Mouse (Mus musculus) liver, embryonic 15.5 days (tissue): ENCODE measurements at regions not wholly inside any gene's neighbourhood (a gene's known extent, or its start where the extent isn't known, plus 50 kb on each side); places are given as distances from the start of the nearest gene placed in this dataset.

ENCODE experiments used
- ATAC-seq: fragments of 200-750 bp; cut with Nextera tagmentation; 2 replicates; pipeline ENCODE4 v1.8.0; 2017; ENCODE audit warnings: moderate number of reproducible peaks, mild to moderate bottlenecking, moderate library complexity; ENCODE audit not compliant: insufficient read depth
- H3K27ac ChIP-seq: fragments of 300-500 bp; sonication (generic); replicated peaks from 2 replicates; pipeline ENCODE4 v1.5.1; 2015; ENCODE audit warnings: mild to moderate bottlenecking, inconsistent platforms
- H3K27me3 ChIP-seq: fragments of 300-500 bp; sonication (generic); 2 replicates; pipeline ENCODE4 v1.6.1; 2015; ENCODE audit warnings: mild to moderate bottlenecking, inconsistent platforms
- H3K36me3 ChIP-seq: fragments of 300-500 bp; sonication (generic); replicated peaks from 2 replicates; pipeline ENCODE4 v1.6.1; 2015; ENCODE audit warnings: moderate library complexity, mild to moderate bottlenecking, inconsistent platforms
- H3K4me1 ChIP-seq: fragments of 300-500 bp; sonication (generic); replicated peaks from 2 replicates; pipeline ENCODE4 v1.6.1; 2015; ENCODE audit warnings: inconsistent platforms
- H3K4me2 ChIP-seq: fragments of 300-500 bp; sonication (generic); 2 replicates; pipeline ENCODE4 v1.6.1; 2015; ENCODE audit warnings: moderate library complexity, mild to moderate bottlenecking, inconsistent platforms
- H3K4me3 ChIP-seq: fragments of 300-500 bp; sonication (generic); replicated peaks from 2 replicates; pipeline ENCODE4 v1.5.1; 2015; ENCODE audit warnings: mild to moderate bottlenecking, inconsistent platforms
- H3K9ac ChIP-seq: fragments of 300-500 bp; sonication (generic); 2 replicates; pipeline ENCODE4 v1.6.1; 2015; ENCODE audit warnings: moderate library complexity, mild to moderate bottlenecking, inconsistent platforms
- H3K9me3 ChIP-seq: fragments of 300-500 bp; sonication (generic); replicated peaks from 2 replicates; pipeline ENCODE4 v1.6.1; 2016; ENCODE audit warnings: inconsistent platforms
- WGBS: fragments of 180-500 bp; shearing (Covaris S2); methylation state at CpG from one replicate; pipeline ENCODE4 v1.1.7; 2015; ENCODE audit warnings: mixed read lengths; ENCODE audit not compliant: insufficient replicate concordance; 5-methylcytosine and 5-hydroxymethylcytosine counted together

- no peaks in the 10 kb centered on the region for H3K36me3 ChIP-seq
- no peaks in the 10 kb centered on the region for H3K27me3 ChIP-seq
- no peak overlapping the region for H3K9ac ChIP-seq
- H3K4me3 ChIP-seq = no peak overlapping the region
- no peaks in the 10 kb centered on the region for H3K9me3 ChIP-seq
- no peaks in the 10 kb centered on the region for H3K4me1 ChIP-seq
- no peak for ATAC-seq
- no peak overlapping the region for H3K4me2 ChIP-seq
- H3K27ac ChIP-seq = no peak overlapping the region
Observed at GRCm38 (mm10) chr13:83978541-83978940, 243.6 kb upstream of the Tmem161b start.

- no peak overlapping the region for H3K4me3 ChIP-seq
- H3K9ac ChIP-seq = no peak overlapping the region
- no peaks in the 10 kb centered on the region for H3K9me3 ChIP-seq
- no peak for ATAC-seq
- H3K27me3 ChIP-seq = no peaks in the 10 kb centered on the region
- H3K4me2 ChIP-seq = no peak overlapping the region
- H3K36me3 ChIP-seq = no peaks in the 10 kb centered on the region
- no peak overlapping the region for H3K27ac ChIP-seq
- H3K4me1 ChIP-seq = no peaks in the 10 kb centered on the region
Observed at GRCm38 (mm10) chr13:83979535-83979934, 242.6 kb upstream of the Tmem161b start.

- no peaks in the 10 kb centered on the region for H3K27me3 ChIP-seq
- no peak overlapping the region for H3K4me2 ChIP-seq
- H3K9me3 ChIP-seq = no peaks in the 10 kb centered on the region
- H3K4me1 ChIP-seq = no peaks in the 10 kb centered on the region
- 68% methylated on average over 10 of the region's 10 CpGs for WGBS
- no peak for ATAC-seq
- H3K4me3 ChIP-seq = no peak overlapping the region
- no peak overlapping the region for H3K27ac ChIP-seq
- H3K9ac ChIP-seq = no peak overlapping the region
- H3K36me3 ChIP-seq = no peaks in the 10 kb centered on the region
Observed at GRCm38 (mm10) chr13:83984651-83985331, 237.3 kb upstream of the Tmem161b start.

GRCm38 (mm10) chr13:83987746-83988423, 234.2 kb upstream of the Tmem161b start:
- no peak overlapping the region for H3K27ac ChIP-seq
- 63% methylated on average over 11 of the region's 11 CpGs for WGBS
- no peaks in the 10 kb centered on the region for H3K4me1 ChIP-seq
- H3K4me2 ChIP-seq = no peak overlapping the region
- ATAC-seq = no peak
- no peak overlapping the region for H3K9ac ChIP-seq
- no peaks in the 10 kb centered on the region for H3K36me3 ChIP-seq
- no peaks in the 10 kb centered on the region for H3K27me3 ChIP-seq
- H3K4me3 ChIP-seq = no peak overlapping the region
- H3K9me3 ChIP-seq = no peaks in the 10 kb centered on the region

- Histone ChIP-seq H3K27me3 (no peaks in the 10 kb centered on the region), H3K4me3 (no peak overlapping the region), H3K9me3 (no peaks in the 10 kb centered on the region), H3K4me2 (no peak overlapping the region), H3K4me1 (no peaks in the 10 kb centered on the region), H3K36me3 (no peaks in the 10 kb centered on the region), H3K9ac (no peak overlapping the region), H3K27ac (no peak overlapping the region)
- WGBS = 47% methylated on average over 4 of the region's 4 CpGs
- no peak for ATAC-seq
Observed at GRCm38 (mm10) chr13:83988517-83988916, 233.6 kb upstream of the Tmem161b start.

- Histone ChIP-seq H3K4me1 (no peaks in the 10 kb centered on the region), H3K27me3 (no peaks in the 10 kb centered on the region), H3K4me2 (no peak overlapping the region), H3K27ac (no peak overlapping the region), H3K4me3 (no peak overlapping the region), H3K9me3 (no peaks in the 10 kb centered on the region), H3K36me3 (no peaks in the 10 kb centered on the region), H3K9ac (no peak overlapping the region)
- WGBS = 50% methylated on average over 12 of the region's 12 CpGs
- ATAC-seq = no peak
Observed at GRCm38 (mm10) chr13:83997599-83998369, 224.3 kb upstream of the Tmem161b start.

GRCm38 (mm10) chr13:84021771-84022170, 200.3 kb upstream of the Tmem161b start:
- 61% methylated on average over 7 of the region's 7 CpGs for WGBS
- H3K27me3 ChIP-seq = no peaks in the 10 kb centered on the region
- H3K4me3 ChIP-seq = no peak overlapping the region
- no peak overlapping the region for H3K27ac ChIP-seq
- no peaks in the 10 kb centered on the region for H3K36me3 ChIP-seq
- no peaks in the 10 kb centered on the region for H3K9me3 ChIP-seq
- no peak overlapping the region for H3K4me2 ChIP-seq
- no peaks in the 10 kb centered on the region for H3K4me1 ChIP-seq
- H3K9ac ChIP-seq = no peak overlapping the region
- ATAC-seq = no peak

- 70% methylated on average over 1 of the region's 1 CpGs for WGBS
- Histone ChIP-seq H3K4me2 (no peak overlapping the region), H3K4me1 (no peaks in the 10 kb centered on the region), H3K36me3 (no peaks in the 10 kb centered on the region), H3K9me3 (no peaks in the 10 kb centered on the region), H3K27me3 (no peaks in the 10 kb centered on the region), H3K4me3 (no peak overlapping the region), H3K9ac (no peak overlapping the region), H3K27ac (no peak overlapping the region)
- no peak for ATAC-seq
Observed at GRCm38 (mm10) chr13:84023021-84023420, 199.1 kb upstream of the Tmem161b start.

- Histone ChIP-seq H3K9me3 (no peaks in the 10 kb centered on the region), H3K9ac (no peak overlapping the region), H3K36me3 (no peaks in the 10 kb centered on the region), H3K4me1 (no peaks in the 10 kb centered on the region), H3K27ac (no peak overlapping the region), H3K4me3 (no peak overlapping the region), H3K27me3 (no peaks in the 10 kb centered on the region), H3K4me2 (no peak overlapping the region)
- ATAC-seq = no peak
- WGBS = 66% methylated on average over 5 of the region's 5 CpGs
Observed at GRCm38 (mm10) chr13:84023637-84024036, 198.5 kb upstream of the Tmem161b start.

GRCm38 (mm10) chr13:84025348-84025747, 196.7 kb upstream of the Tmem161b start:
- no peak overlapping the region for H3K4me3 ChIP-seq
- no peak overlapping the region for H3K4me2 ChIP-seq
- 60% methylated on average over 2 of the region's 2 CpGs for WGBS
- no peak overlapping the region for H3K9ac ChIP-seq
- H3K27me3 ChIP-seq = no peaks in the 10 kb centered on the region
- H3K27ac ChIP-seq = no peak overlapping the region
- H3K36me3 ChIP-seq = no peaks in the 10 kb centered on the region
- no peak for ATAC-seq
- H3K4me1 ChIP-seq = no peaks in the 10 kb centered on the region
- no peaks in the 10 kb centered on the region for H3K9me3 ChIP-seq

- H3K36me3 ChIP-seq = no peaks in the 10 kb centered on the region
- no peaks in the 10 kb centered on the region for H3K27me3 ChIP-seq
- no peak overlapping the region for H3K4me3 ChIP-seq
- H3K4me1 ChIP-seq = no peaks in the 10 kb centered on the region
- H3K9me3 ChIP-seq = no peaks in the 10 kb centered on the region
- H3K4me2 ChIP-seq = no peak overlapping the region
- no peak overlapping the region for H3K9ac ChIP-seq
- no peak overlapping the region for H3K27ac ChIP-seq
- WGBS = 64% methylated on average over 6 of the region's 6 CpGs
- no peak for ATAC-seq
Observed at GRCm38 (mm10) chr13:84047736-84048135, 174.4 kb upstream of the Tmem161b start.
